Mouse (Mus musculus): ENCODE results near the gene Gucy1b1. TPM values are rescaled to one million over a fixed set of nuclear protein-coding genes. Genes with fewer than 3 reads are reported as not detected.

The Gucy1b1 gene
- polyA plus RNA-seq (2012; rRNA removed) = 4.6 and 4.7 TPM in 2 replicates

GRCm38 (mm10) chr3:82074201-82074851, at the start of gene Gucy1b1:
Gene Gucy1b1, minus strand, starts transcription at chr3:82074689.

Other genes with a start within 250 kb of the Gucy1b1 start
- 2.4 and 2.9 TPM in 2 replicates for gene Ctso, start 142.1 kb downstream of the Gucy1b1 start, polyA plus RNA-seq (2012; rRNA removed)
- gene Tdo2, start 98.5 kb downstream of the Gucy1b1 start, polyA plus RNA-seq (2012; rRNA removed) = 0.01 and 0.02 TPM in 2 replicates
- gene Asic5, start 92.4 kb downstream of the Gucy1b1 start, polyA plus RNA-seq (2012; rRNA removed) = not detected in 2 replicates
- 2.8 and 3.3 TPM in 2 replicates for gene Gucy1a1, start 71.1 kb upstream of the Gucy1b1 start, polyA plus RNA-seq (2012; rRNA removed)